Mouse (Mus musculus) lung, postnatal 0 days (tissue): ENCODE data around the gene Dppa3. TPM values are rescaled to one million over a fixed set of nuclear protein-coding genes. Genes with fewer than 3 reads are reported as not detected.

Source experiments
- ATAC-seq: fragments of 200-750 bp; cut with Nextera tagmentation; 2 replicates; pipeline ENCODE4 v1.8.0; 2017; ENCODE audit warnings: moderate library complexity
- DNase-seq: peaks from one replicate; pipeline ENCODE4 v3.0.0-alpha.2; 2016; ENCODE audit warnings: low spot score
- H3K27ac ChIP-seq: fragments of 300-500 bp; sonication (generic); 2 replicates; pipeline ENCODE4 v1.5.1; 2014; ENCODE audit warnings: antibody characterized with exemption, mild to moderate bottlenecking, low read length, mixed read lengths
- H3K27me3 ChIP-seq: fragments of 300-500 bp; sonication (generic); replicated peaks from 2 replicates; pipeline ENCODE4 v1.6.1; 2014; ENCODE audit warnings: low read length, mixed read lengths; ENCODE audit not compliant: insufficient read depth
- H3K36me3 ChIP-seq: fragments of 300-500 bp; sonication (generic); 2 replicates; pipeline ENCODE4 v1.6.1; 2014; ENCODE audit warnings: low read length, mixed read lengths; ENCODE audit not compliant: insufficient read depth
- H3K4me1 ChIP-seq: fragments of 300-500 bp; sonication (generic); 2 replicates; pipeline ENCODE4 v1.6.1; 2014; ENCODE audit warnings: antibody characterized with exemption, low read depth, low read length, mixed read lengths; ENCODE audit not compliant: insufficient read depth
- H3K4me2 ChIP-seq: fragments of 300-500 bp; sonication (generic); replicated peaks from 2 replicates; pipeline ENCODE4 v1.6.1; 2014; ENCODE audit warnings: low read depth, mild to moderate bottlenecking, low read length, moderate library complexity, mixed read lengths
- H3K4me3 ChIP-seq: fragments of 300-500 bp; sonication (generic); 2 replicates; pipeline ENCODE4 v1.5.1; 2014; ENCODE audit warnings: low read depth, low read length
- H3K9ac ChIP-seq: fragments of 300-500 bp; sonication (generic); replicated peaks from 2 replicates; pipeline ENCODE4 v1.6.1; 2014; ENCODE audit warnings: low read depth, mild to moderate bottlenecking
- H3K9me3 ChIP-seq: fragments of 300-500 bp; sonication (generic); 2 replicates; pipeline ENCODE4 v1.6.1; 2016; ENCODE audit warnings: low read length, mixed read lengths
- CTCF ChIP-seq: IDR thresholded peaks from 2 replicates; pipeline ENCODE4 v1.5.1; 2016; ENCODE audit warnings: antibody characterized with exemption, mild to moderate bottlenecking
- EP300 ChIP-seq: IDR thresholded peaks from 2 replicates; pipeline ENCODE4 v1.6.1; 2016; ENCODE audit warnings: antibody characterized with exemption, mild to moderate bottlenecking, control low read depth
- WGBS: fragments of 180-500 bp; shearing (Covaris S2); extraction: QIAGEN DNeasy Blood & Tissue Kit; methylation state at CpG from one replicate; pipeline ENCODE4 v1.1.7; 2014; 5-methylcytosine and 5-hydroxymethylcytosine counted together
- polyA plus RNA-seq: library from polyadenylated mRNA; unstranded; fragments of >200 nt; fragmentation: Nextera tagmentation; extraction: Ambion mirVana; gene quantifications from 2 replicates; pipeline ENCODE4 v1.2.1, GENCODE M21; 2015

The Dppa3 gene
- polyA plus RNA-seq, 1 experiment from 2014 or later, result not detected

DNA sequence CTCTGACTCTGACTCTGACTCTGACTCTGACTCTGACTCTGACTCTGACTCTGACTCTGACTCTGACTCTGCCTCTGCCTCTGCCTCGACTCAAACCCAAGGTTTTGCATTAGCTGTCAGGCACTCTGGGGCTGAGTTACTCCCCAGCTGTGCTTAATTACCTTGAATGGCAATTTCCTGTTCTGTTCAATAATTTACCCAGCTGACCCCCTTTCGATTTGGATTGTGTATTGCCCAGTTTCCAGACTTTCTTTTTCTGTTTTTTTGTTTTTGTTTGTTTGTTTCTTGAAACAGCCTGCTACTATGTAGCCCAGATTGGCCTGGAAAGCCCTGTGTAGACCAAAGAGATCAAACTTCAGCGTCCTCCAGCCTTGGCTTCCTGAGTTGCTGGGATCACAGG is 10.2 kb upstream of the Dppa3 start:
- WGBS, result 52% methylated on average over 3 of the region's 3 CpGs
- ATAC-seq (no peak), DNase-seq (no peak)
- TF ChIP-seq EP300 (no peak), CTCF (no peak)
- Histone ChIP-seq H3K27ac (no peak overlapping the region), H3K9me3 (no peaks in the 10 kb centered on the region), H3K27me3 (no peaks in the 10 kb centered on the region), H3K36me3 (no peaks in the 10 kb centered on the region), H3K4me3 (no peak overlapping the region), H3K4me1 (no peaks in the 10 kb centered on the region), H3K9ac (no peak overlapping the region), H3K4me2 (no peak overlapping the region)

DNA sequence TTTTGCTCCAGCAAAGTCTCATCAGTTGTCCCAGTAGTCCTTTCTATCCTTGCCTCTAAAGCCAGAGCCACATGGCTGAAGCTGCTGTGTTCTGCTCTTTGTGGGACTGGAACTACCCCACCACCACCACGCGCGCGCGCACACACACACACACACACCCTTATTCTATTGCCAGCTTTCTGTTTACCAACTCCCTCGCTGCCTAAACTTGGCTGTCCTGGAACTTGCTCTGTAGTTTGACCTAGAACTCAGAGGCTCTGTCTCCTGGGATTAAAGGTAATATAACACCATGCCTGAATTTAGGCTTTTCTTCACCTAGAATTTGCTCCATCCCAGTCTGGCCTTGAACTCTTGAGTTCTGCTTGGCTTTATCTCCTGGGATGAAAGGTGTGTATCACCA is 5.1 kb upstream of the Dppa3 start:
- Histone ChIP-seq H3K4me3 (no peak overlapping the region), H3K9me3 (no peaks in the 10 kb centered on the region), H3K27ac (no peak overlapping the region), H3K4me2 (no peak overlapping the region), H3K27me3 (no peaks in the 10 kb centered on the region), H3K9ac (no peak overlapping the region), H3K36me3 (no peaks in the 10 kb centered on the region), H3K4me1 (no peaks in the 10 kb centered on the region)
- TF ChIP-seq EP300, result no peak
- TF ChIP-seq CTCF, result no peak
- WGBS, result 82% methylated on average over 6 of the region's 6 CpGs
- ATAC-seq (no peak), DNase-seq (no peak)

DNA sequence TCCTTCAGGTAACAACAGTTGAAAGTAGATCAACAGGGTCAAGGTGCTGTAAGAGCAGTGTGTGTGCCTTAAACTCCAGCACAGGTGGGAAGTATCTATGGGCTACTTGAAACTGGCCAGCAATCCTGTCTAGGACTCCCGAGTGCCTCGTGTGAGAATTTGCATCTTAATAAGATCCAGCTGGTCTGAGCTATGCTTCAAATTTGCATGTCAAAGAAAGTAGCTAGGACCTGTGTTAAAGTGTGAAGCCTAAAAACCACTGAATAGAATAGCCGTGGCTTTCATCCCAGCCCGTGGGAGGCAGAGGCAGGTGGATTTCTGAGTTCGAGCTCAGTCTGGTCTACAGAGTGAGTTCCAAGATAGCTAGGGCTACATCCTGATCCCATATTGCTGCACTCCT is 1.7 kb upstream of the Dppa3 start:
- no peak overlapping the region for H3K4me3 ChIP-seq
- H3K27ac ChIP-seq, result no peak overlapping the region
- no peak overlapping the region for H3K4me2 ChIP-seq
- H3K27me3 ChIP-seq, result no peaks in the 10 kb centered on the region
- TF ChIP-seq CTCF (no peak), EP300 (no peak)
- no peak overlapping the region for H3K9ac ChIP-seq
- no peaks in the 10 kb centered on the region for H3K36me3 ChIP-seq
- WGBS, result 62% methylated on average over 5 of the region's 5 CpGs
- H3K9me3 ChIP-seq, result no peaks in the 10 kb centered on the region
- H3K4me1 ChIP-seq, result no peaks in the 10 kb centered on the region
- no peak for DNase-seq
- ATAC-seq, result no peak

DNA sequence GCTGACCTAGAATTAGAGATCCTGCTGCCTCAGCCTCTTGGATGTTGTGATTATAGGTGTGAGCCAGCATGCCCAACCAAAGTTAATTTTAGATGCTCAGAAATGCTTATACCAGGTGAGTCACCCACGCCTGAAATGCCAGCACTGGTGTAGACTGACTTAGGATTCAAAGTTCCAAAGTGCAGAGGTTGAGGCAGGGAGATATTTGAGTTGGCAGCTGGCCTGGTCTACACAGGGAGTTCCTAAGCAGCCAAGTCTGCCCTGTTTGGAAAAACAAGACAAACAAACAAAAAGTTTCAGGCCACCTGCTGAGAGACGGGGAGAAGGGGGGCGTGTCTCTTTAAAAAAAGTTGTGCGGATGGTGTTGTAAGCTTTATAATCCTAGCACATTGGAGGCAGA is 1.1 kb upstream of the Dppa3 start:
- no peak for ATAC-seq
- WGBS, result 69% methylated on average over 4 of the region's 4 CpGs

DNA sequence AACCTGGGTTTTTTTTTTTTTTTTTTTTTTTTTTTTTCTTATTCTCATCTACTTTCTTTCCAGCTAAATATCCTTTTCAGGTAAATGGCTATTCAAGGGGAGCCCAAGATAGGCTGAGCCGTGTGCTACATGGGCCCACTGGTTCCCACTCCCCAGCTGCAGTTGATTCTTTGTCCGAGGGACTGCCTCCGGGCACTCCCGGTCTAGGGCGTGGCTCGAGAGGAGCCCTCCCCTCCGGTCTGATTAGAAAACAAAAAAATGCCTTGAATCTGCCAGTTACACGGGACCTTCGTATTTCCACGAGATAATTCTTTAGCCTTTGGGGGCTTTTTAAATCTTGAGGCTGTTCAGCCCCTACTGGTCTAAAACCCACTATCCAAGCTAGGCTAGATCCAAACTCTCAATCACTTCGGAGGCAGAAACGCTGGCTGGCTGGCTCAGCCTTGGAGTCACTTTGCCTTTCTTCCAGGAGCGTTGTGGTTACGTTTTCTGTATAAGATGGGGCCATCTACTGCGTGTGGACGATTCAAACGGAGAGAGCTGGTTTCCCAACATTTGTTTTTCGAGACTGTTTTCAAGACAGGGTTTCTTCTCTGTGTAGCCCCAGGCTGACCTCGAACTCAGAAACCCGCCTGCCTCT is 1.4 kb downstream of the Dppa3 start:
- no peak for TF ChIP-seq CTCF
- TF ChIP-seq EP300, result no peak
- no peaks in the 10 kb centered on the region for H3K9me3 ChIP-seq
- no peak overlapping the region for H3K9ac ChIP-seq
- H3K4me3 ChIP-seq, result 0 out of 2 replicates have a peak overlapping the region, but pooled peaks have one; percentile 8
- 26% methylated on average over 20 of the region's 20 CpGs for WGBS
- H3K27ac ChIP-seq, result no peak overlapping the region
- no peak for ATAC-seq
- H3K4me2 ChIP-seq, result peak overlapping the region; percentile 48
- no peaks in the 10 kb centered on the region for H3K36me3 ChIP-seq
- no peaks in the 10 kb centered on the region for H3K4me1 ChIP-seq
- DNase-seq, result no peak
- no peaks in the 10 kb centered on the region for H3K27me3 ChIP-seq

More for the DNA sequence above, 1.1 kb upstream of the Dppa3 start:
- no peaks in the 10 kb centered on the region for H3K27me3 ChIP-seq
- H3K4me2 ChIP-seq, result no peak overlapping the region
- no peak for DNase-seq
- H3K9ac ChIP-seq, result no peak overlapping the region
- H3K4me1 ChIP-seq, result no peaks in the 10 kb centered on the region
- H3K9me3 ChIP-seq, result no peaks in the 10 kb centered on the region
- no peaks in the 10 kb centered on the region for H3K36me3 ChIP-seq
- H3K27ac ChIP-seq, result no peak overlapping the region
- TF ChIP-seq CTCF (no peak), EP300 (no peak)
- H3K4me3 ChIP-seq, result no peak overlapping the region

DNA sequence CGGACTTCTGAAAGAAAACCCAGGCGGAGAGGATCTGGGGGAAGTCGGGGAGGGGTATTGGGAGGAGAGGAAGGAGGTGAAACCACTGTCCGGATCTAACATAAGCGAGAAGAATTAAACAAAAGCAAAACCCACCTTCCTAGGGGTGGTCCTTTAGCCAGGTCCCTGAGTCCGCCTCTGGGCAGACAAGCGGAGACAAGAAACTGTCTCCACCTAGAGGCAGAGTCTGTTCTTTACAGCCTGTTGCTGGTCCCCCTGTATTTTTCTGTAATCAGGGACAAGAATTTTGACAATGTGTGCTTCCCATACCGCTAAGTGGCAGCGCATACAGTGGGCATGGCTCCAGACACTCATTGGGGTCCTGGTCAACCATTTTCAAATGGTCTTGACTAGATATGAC is 7.2 kb downstream of the Dppa3 start:
- peak; percentile 40 for DNase-seq
- Histone ChIP-seq H3K4me1 (no peaks in the 10 kb centered on the region), H3K27me3 (no peaks in the 10 kb centered on the region), H3K4me3 (no peak overlapping the region), H3K36me3 (no peaks in the 10 kb centered on the region), H3K27ac (no peak overlapping the region), H3K9ac (no peak overlapping the region), H3K4me2 (no peak overlapping the region), H3K9me3 (no peaks in the 10 kb centered on the region)
- ATAC-seq, result no peak
- TF ChIP-seq EP300, result no peak
- peak; percentile 62 for TF ChIP-seq CTCF
- 32% methylated on average over 9 of the region's 9 CpGs for WGBS

DNA sequence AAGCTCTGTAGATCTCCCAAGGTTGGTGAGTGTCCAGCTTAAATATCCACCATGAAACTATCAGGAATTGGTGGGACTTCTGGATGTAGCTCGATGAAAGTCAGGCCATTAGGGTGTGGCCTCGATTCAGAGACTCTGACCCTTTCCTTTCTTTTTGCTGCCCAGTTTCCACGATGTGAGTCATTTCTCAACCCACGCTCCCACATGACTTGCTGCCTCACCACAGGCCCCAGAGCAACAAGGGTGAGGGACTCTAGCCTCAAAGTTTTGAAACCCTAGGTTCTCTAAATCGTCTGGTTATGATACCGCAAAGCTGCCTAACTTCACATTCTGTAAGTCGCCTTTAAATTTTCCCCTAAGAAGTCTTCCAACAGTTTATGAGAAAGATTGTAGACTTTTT is 9.1 kb downstream of the Dppa3 start:
- no peaks in the 10 kb centered on the region for H3K36me3 ChIP-seq
- DNase-seq (peak; percentile 44), ATAC-seq (no peak)
- H3K27ac ChIP-seq, result no peak overlapping the region
- H3K27me3 ChIP-seq, result no peaks in the 10 kb centered on the region
- H3K4me3 ChIP-seq, result no peak overlapping the region
- no peaks in the 10 kb centered on the region for H3K9me3 ChIP-seq
- TF ChIP-seq EP300 (no peak), CTCF (no peak)
- H3K4me2 ChIP-seq, result no peak overlapping the region
- WGBS, result 78% methylated on average over 7 of the region's 7 CpGs
- no peaks in the 10 kb centered on the region for H3K4me1 ChIP-seq
- no peak overlapping the region for H3K9ac ChIP-seq
